Mouse (Mus musculus) G1E (cell line): ENCODE data around the gene Wasf2. TPM values are rescaled to one million over a fixed set of nuclear protein-coding genes. Genes with fewer than 3 reads are reported as not detected.

Experiments
- ATAC-seq: 2 replicates; pipeline ENCODE4 v1.8.0; 2016; ENCODE audit warnings: mild to moderate bottlenecking; ENCODE audit not compliant: insufficient number of reproducible peaks, poor library complexity, low FRiP score, severe bottlenecking; ENCODE audit errors: extremely low read depth
- DNase-seq: peaks from one replicate; pipeline ENCODE4 v3.0.0; 2012; ENCODE audit warnings: low spot score
- H3K27me3 ChIP-seq: 2 replicates; pipeline ENCODE4 v1.6.1; 2012; ENCODE audit warnings: mild to moderate bottlenecking, low read length, inconsistent platforms; ENCODE audit not compliant: insufficient read depth
- H3K36me3 ChIP-seq: replicated peaks from 2 replicates; pipeline ENCODE3; 2012; ENCODE audit warnings: mild to moderate bottlenecking, inconsistent platforms
- H3K4me1 ChIP-seq: 2 replicates; pipeline ENCODE4 v1.6.1; 2012; ENCODE audit warnings: low read depth, low read length, inconsistent platforms, mixed read lengths; ENCODE audit not compliant: insufficient read depth
- H3K4me3 ChIP-seq: 2 replicates; pipeline ENCODE4 v1.5.1; 2012; ENCODE audit warnings: low read depth, mild to moderate bottlenecking, inconsistent platforms, low read length, moderate library complexity, mixed read lengths
- H3K9me3 ChIP-seq: replicated peaks from 2 replicates; pipeline ENCODE4 v1.6.1; 2012; ENCODE audit warnings: inconsistent platforms
- CTCF ChIP-seq: IDR thresholded peaks from 2 replicates; pipeline ENCODE4 v1.5.1; 2012; ENCODE audit warnings: low read depth, low read length, inconsistent platforms, mixed read lengths
- GATA1 ChIP-seq: IDR thresholded peaks from 2 replicates; pipeline ENCODE4 v1.6.1; 2012; ENCODE audit warnings: borderline replicate concordance, low read length, inconsistent platforms, mixed read lengths
- GATA2 ChIP-seq: IDR thresholded peaks from 2 replicates; pipeline ENCODE4 v1.6.1; 2012; ENCODE audit warnings: low read depth, low read length, inconsistent platforms, borderline replicate concordance
- POLR2AphosphoS5 ChIP-seq: IDR thresholded peaks from 2 replicates; pipeline ENCODE4 v1.6.1; 2012; ENCODE audit warnings: low read depth, low read length, inconsistent platforms; ENCODE audit not compliant: insufficient replicate concordance
- TAL1 ChIP-seq: conservative IDR thresholded peaks from 2 replicates; pipeline ENCODE4 v1.6.1; 2012; ENCODE audit warnings: low read depth, low read length, inconsistent platforms, mixed read lengths
- polyA plus RNA-seq: library from polyadenylated mRNA; stranded (reverse); fragments of >175 nt; gene quantifications from 2 replicates; pipeline ENCODE4 v1.2.3, GENCODE M21; 2012
- total RNA-seq, 2 experiments: library from RNA; stranded (forward) in 1 of 2; stranded (reverse) in 1 of 2; fragments of 200-1000 nt in 1 of 2; fragments of >200 nt in 1 of 2; fragmentation: Nextera tagmentation in 1 of 2; gene quantifications; 2 replicates each; pipeline ENCODE4 v1.2.3; 2014 to 2017

Gene Wasf2
- total RNA-seq (2014; fragmentation: Nextera tagmentation) = 127 and 152 TPM in 2 replicates
- 8.2 and 12.1 TPM in 2 replicates for total RNA-seq (2017)
- 54.9 and 58.3 TPM in 2 replicates for polyA plus RNA-seq

DNA sequence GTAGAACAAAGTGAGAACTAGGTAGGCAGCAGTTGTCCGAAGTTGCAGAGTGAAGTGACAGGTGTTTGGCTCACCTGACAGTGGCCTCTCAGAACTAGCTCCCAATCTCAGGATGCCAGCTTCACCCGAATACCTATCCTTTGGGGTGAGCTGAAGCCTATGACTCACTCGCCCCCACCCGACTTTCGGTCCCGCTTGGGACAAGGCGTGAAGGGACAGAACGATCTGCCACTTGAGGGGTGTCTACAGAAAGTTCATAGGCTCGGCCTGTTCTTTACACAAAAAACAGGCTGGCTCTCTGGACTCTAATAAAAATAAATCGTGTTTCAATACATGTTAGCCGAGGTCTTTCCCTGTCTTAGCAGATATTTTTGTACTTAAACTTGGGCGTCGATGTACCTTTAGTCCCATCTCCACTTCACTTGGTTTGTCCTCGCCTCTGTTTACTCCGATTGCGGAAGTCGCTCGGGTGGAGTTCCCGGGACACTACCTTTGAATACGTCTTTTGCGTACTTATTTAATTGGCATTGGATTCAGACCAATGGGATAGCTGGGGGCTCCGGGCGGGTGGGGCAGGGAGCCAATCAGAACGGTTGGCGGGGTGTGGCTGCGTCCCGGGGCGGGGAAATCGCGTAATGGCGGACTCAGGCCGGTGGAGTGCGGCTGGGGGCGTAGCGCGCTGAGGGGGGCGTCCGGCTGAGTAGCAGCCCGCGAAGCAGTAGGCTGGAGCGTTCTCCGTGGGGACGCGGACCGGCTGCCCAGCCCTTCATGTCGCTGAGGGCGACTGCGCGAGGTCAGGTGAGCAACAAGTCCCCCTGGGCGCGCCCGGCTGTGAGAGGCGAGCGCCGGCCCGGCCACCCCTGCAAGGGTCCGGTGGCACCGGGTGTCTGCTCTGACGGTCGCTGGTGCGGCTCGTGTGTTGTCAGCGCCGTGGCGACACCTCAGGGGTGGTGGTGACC lies at the start of gene Wasf2:
Gene Wasf2 (plus strand): TSS at position 575 of the 959 bp plus-strand sequence.
- peak; percentile 85 for ATAC-seq
- H3K4me3 ChIP-seq = peak within 1 kb of the TSS; percentile 98
- DNase-seq = peak; percentile 87
- no peaks in the 10 kb centered on the region for H3K27me3 ChIP-seq
- peaks cover 33% of the 10 kb centered on the region for H3K4me1 ChIP-seq
- H3K9me3 ChIP-seq = no peaks in the 10 kb centered on the region
- TF ChIP-seq GATA2 (no peak), TAL1 (no peak), GATA1 (no peak), POLR2AphosphoS5 (no peak), CTCF (no peak)
- H3K36me3 ChIP-seq = peaks cover 9% of the 10 kb centered on the region

DNA sequence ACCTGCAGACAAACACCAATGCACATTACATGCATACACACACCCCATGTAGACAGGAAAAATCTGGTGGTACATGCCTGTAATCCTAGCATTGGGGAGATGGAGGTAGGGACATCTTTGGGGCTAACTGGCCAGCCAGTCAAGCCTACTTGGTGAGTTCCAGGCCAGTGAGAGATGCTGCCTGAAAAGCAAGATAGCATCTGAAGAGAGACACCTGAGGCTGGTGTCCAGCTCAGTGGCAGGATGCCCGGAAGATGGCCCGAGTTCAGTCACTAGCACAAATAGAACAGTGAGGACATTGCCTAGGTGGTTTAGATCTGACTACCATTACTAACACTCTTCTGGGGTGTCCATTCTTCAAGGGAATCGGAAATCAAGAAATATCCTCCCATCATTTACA lies 49.4 kb upstream of the Wasf2 start:
- Histone ChIP-seq H3K4me1 (peaks cover 55% of the 10 kb centered on the region), H3K4me3 (no peak overlapping the region), H3K27me3 (peaks cover 7% of the 10 kb centered on the region; the same call in 1 of the 2 replicates), H3K36me3 (peaks cover 19% of the 10 kb centered on the region), H3K9me3 (no peaks in the 10 kb centered on the region)
- no peak for ATAC-seq
- TF ChIP-seq GATA2 (no peak), GATA1 (no peak), TAL1 (no peak), CTCF (no peak), POLR2AphosphoS5 (no peak)
- DNase-seq = no peak

GRCm38 (mm10) chr4:133082216-133082773 lies 48.0 kb upstream of the Wasf2 start:
- DNase-seq (no peak), ATAC-seq (no peak)
- Histone ChIP-seq H3K36me3 (peaks cover 16% of the 10 kb centered on the region), H3K4me1 (peaks cover 49% of the 10 kb centered on the region), H3K9me3 (no peaks in the 10 kb centered on the region), H3K27me3 (peaks cover 7% of the 10 kb centered on the region; the same call in 1 of the 2 replicates), H3K4me3 (no peak overlapping the region)
- TF ChIP-seq GATA1 (no peak), TAL1 (no peak)

GRCm38 (mm10) chr4:133083991-133084861 lies 46.1 kb upstream of the Wasf2 start:
- no peak overlapping the region for H3K4me3 ChIP-seq
- ATAC-seq (no peak), DNase-seq (no peak)
- H3K36me3 ChIP-seq = peaks cover under 1% of the 10 kb centered on the region
- TF ChIP-seq GATA1 (no peak), GATA2 (no peak), POLR2AphosphoS5 (no peak), CTCF (no peak), TAL1 (no peak)
- peaks cover 50% of the 10 kb centered on the region for H3K4me1 ChIP-seq
- no peaks in the 10 kb centered on the region for H3K9me3 ChIP-seq
- peaks cover 16% of the 10 kb centered on the region for H3K27me3 ChIP-seq

DNA sequence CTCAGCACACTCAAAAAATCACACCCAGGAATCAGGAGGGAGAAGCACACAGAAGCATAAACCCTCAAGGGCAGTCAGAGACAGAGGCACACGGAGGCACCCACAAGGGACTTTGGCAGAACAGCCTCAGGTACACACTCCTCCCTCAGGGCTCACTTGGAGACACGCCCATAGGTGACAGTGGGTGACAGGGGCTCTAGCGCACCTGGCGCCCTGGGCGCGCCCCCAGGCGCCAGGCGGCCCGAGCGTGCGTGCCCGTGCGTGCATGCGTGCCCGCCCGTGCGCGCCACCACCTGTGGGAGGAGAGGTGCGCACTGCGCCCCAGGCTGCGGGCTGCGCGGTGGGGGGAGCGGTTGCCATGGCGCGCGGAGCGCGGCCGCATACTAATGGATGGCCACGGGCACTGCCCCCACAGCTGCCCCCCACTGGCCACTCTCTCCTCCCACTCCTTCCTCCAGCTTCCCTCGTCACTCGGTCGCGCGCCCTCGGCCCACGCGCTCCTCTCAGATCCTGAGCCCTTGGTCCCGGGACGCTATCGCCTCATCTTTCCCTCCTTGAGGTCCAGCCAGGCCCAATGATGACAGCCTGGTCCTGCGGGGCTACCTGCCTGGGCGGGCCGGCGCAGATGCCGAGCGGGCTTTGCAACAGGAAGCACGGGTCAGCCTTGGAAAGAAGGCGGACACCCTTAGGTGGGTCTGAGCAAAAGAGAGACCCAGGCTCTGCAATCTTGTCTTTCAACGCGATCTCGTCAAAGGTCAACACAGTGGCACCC lies 45.1 kb upstream of the Wasf2 start:
- H3K4me1 ChIP-seq = peaks cover 44% of the 10 kb centered on the region
- peaks cover 25% of the 10 kb centered on the region for H3K27me3 ChIP-seq
- ATAC-seq (no peak), DNase-seq (no peak)
- no peaks in the 10 kb centered on the region for H3K9me3 ChIP-seq
- H3K36me3 ChIP-seq = no peaks in the 10 kb centered on the region
- no peak overlapping the region for H3K4me3 ChIP-seq
- TF ChIP-seq GATA2 = no peak
- TF ChIP-seq POLR2AphosphoS5 = no peak
- TF ChIP-seq GATA1 = no peak
- TF ChIP-seq TAL1 = no peak
- TF ChIP-seq CTCF = no peak

GRCm38 (mm10) chr4:133085783-133086342 lies 44.4 kb upstream of the Wasf2 start:
- no peak overlapping the region for H3K4me3 ChIP-seq
- DNase-seq (no peak), ATAC-seq (no peak)
- H3K36me3 ChIP-seq = no peaks in the 10 kb centered on the region
- peaks cover 45% of the 10 kb centered on the region for H3K4me1 ChIP-seq
- peaks cover 32% of the 10 kb centered on the region for H3K27me3 ChIP-seq
- no peak for TF ChIP-seq TAL1
- TF ChIP-seq POLR2AphosphoS5 = no peak
- no peak for TF ChIP-seq GATA1
- no peak for TF ChIP-seq GATA2
- no peak for TF ChIP-seq CTCF
- no peaks in the 10 kb centered on the region for H3K9me3 ChIP-seq
